Mouse (Mus musculus) large intestine, adult 2 months (tissue): ENCODE data around the gene Spsb3. TPM values are rescaled to one million over a fixed set of nuclear protein-coding genes. Genes with fewer than 3 reads are reported as not detected.
A peak's percentile ranks its signal among the peaks of the same experiment; 100 is the strongest.

Experiments
- DNase-seq: peaks from one replicate; pipeline ENCODE4 v3.0.0-alpha.2; 2012; ENCODE audit warnings: low read depth, low spot score
- WGBS: fragments of 180-500 bp; shearing (Covaris S2); methylation state at CpG from one replicate; pipeline ENCODE4 v1.1.7; 2018; 5-methylcytosine and 5-hydroxymethylcytosine counted together
- polyA plus RNA-seq: library from polyadenylated mRNA; depleted of rRNA; stranded (reverse); fragments of >200 nt; gene quantifications from 2 replicates; pipeline ENCODE4 v1.2.3, GENCODE M21; 2012

The Spsb3 gene
- polyA plus RNA-seq, 1 experiment: 57.4 TPM

GRCm38 (mm10) chr17:24894061-24894994 lies 7.9 kb downstream of the Spsb3 start:
- no peak for DNase-seq
- WGBS: 8% methylated on average over 31 of the region's 31 CpGs

DNA sequence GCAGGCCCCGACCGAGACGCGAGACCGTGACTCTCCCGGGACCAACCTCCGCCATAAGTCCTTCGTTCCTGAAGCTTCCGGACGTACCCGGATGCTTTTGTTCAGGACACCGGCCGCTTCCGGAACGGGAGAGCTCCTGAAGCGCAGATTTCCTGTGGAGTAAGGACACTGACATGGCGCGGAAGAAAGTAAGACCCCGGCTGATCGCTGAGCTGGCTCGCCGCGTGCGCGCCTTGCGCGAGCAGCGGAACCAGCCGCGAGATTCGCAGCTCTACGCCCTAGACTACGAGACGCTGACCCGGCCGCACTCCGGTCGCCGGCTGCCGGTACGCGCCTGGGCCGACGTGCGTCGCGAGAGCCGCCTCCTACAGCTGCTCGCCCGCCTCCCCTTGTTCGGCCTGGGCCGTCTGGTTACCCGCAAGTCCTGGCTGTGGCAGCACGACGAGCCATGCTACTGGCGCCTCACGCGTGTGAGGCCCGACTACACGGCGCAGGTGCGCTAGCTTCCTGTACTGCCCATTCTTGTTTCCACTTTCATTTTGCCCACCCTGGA lies 8.6 kb downstream of the Spsb3 start, which contains the start of the genes Eme2 and Mrps34:
TSS of gene Eme2 (minus strand) at position 93 of the 553 bp plus-strand sequence.
TSS of gene Mrps34 (plus strand) at position 122 of the 553 bp plus-strand sequence.
- WGBS: under 1% methylated on average over 62 of the region's 62 CpGs
- peak; percentile 64 for DNase-seq

GRCm38 (mm10) chr17:24895571-24896240 lies 9.3 kb downstream of the Spsb3 start:
- DNase-seq: no peak
- 3% methylated on average over 23 of the region's 23 CpGs for WGBS

DNA sequence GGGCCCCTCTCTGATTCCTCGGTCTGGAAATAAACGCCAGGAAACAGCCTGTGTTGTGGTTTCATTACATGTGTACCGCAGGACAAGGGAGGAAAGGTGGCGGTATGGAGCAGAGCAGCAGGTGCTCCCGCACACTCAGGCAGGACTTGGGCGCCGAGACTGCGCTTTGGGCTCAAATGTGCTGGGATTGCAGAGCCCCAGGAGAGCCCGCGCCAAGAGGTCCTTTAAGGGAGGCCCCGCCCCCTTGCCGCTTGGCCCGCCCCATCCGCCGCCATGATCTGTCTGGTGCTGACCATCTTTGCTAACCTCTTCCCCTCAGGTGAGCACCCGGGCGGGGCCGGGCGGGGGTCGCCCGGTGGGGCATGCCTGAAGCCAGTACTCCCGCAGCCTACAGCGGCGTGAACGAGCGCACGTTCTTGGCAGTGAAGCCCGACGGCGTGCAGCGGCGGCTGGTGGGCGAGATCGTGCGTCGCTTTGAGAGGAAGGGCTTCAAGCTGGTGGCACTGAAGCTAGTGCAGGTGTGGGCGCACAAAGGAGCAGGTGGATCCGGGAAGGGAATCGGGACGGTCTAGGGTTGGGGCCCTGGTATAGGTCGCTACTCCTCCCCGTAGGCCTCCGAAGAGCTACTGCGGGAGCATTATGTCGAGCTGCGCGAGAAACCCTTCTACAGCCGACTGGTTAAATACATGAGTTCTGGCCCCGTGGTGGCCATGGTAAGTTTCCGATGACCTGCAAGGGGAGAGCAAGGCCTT lies 10.0 kb downstream of the Spsb3 start, which contains the start of gene Nme3:
TSS of gene Nme3 (plus strand) at position 260 of the 752 bp plus-strand sequence.
- 1% methylated on average over 50 of the region's 50 CpGs for WGBS
- DNase-seq: no peak

GRCm38 (mm10) chr17:24896993-24897269 lies 10.5 kb downstream of the Spsb3 start:
- no peak for DNase-seq
- 19% methylated on average over 11 of the region's 11 CpGs for WGBS

DNA sequence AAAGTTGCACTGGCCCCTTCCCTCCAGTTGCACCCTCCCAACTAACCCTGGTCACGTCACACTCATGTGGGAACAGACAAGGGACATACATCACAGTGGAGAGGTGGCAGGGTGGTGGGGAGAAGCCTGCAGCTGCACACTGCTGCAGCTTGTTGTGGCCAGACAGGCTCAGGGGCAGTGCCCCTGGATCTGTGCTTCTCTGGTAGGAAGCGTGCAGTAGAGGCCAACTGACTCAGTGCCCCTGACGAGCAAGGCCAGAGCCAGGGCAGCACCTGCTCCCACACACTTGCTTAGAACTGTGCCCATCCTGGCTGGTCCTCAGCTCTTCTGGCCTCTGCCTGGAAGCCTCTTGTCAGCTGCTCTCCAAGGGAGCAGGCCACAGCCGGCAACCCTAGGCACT lies 11.2 kb downstream of the Spsb3 start:
- 82% methylated on average over 4 of the region's 4 CpGs for WGBS
- no peak for DNase-seq

DNA sequence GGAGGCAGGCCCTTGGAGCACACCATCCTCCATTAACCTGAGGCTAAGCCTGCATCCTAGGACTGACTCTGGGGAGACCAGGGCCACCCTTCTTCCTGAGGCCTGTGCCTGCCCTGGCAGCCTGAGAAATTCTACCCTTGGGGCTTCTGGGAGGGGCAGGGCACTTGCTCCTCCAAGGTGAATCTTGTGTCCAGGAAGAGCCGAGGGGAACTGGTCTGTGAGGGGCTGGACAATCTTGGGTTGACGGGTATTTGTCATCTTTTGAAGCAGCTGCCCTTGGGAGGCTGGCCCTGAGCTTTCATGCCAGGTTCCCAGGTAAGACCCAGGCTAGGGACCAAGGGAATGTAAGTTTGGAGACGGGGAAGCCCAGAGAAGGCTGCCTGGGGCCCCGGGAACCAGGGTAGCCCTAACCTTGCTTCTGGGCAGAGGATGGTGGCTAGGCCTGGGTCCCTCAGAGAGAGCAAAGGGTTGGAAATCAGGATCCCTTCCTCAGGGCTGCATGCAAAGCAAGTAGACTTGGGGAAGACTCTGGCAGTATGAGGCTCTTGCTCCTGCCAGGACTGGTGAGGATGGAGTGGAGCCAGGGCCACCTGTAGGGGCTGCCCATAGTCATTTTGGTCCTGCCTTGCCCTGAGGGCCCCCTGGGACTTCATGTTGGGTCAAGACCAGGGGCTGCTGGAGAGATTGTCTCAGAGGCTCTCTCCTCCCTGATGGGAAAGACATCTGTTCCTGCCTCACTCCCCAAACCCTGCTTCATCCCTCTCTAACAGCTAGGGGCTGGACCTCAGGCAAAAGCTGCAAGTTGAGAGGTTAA lies 11.8 kb downstream of the Spsb3 start:
- no peak for DNase-seq
- WGBS: 80% methylated on average over 4 of the region's 4 CpGs

DNA sequence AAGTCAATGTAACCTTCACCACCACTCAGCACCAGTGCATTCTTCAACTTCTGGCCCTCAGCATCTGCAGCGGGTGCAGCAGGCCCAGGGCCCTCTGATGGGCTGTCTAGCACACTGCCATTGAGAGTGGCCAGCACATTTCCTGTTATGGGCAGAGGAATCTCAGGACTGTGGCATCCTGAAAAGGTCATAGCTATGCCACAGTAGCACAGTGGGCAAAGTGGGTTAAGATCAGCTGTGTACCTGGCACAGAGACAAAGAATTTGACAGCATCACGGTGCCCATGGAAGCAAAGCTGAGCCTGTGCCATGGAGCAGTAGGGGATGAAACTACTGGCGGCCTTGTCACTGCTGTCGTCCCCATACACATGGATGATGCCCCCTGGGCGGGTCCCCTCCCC lies 12.7 kb downstream of the Spsb3 start:
- no peak for DNase-seq
- 80% methylated on average over 5 of the region's 5 CpGs for WGBS

- no peak for DNase-seq
- WGBS: 90% methylated on average over 6 of the region's 6 CpGs
Measured at GRCm38 (mm10) chr17:24900014-24900413, 13.6 kb downstream of the Spsb3 start.

GRCm38 (mm10) chr17:24902124-24902523 lies 15.7 kb downstream of the Spsb3 start:
- whole genome bisulfite sequencing: 90% methylated on average over 5 of the region's 5 CpGs
- DNase-seq: no peak

- 70% methylated on average over 9 of the region's 9 CpGs for WGBS
- DNase-seq: no peak
Measured at GRCm38 (mm10) chr17:24902671-24903474, 16.4 kb downstream of the Spsb3 start.

DNA sequence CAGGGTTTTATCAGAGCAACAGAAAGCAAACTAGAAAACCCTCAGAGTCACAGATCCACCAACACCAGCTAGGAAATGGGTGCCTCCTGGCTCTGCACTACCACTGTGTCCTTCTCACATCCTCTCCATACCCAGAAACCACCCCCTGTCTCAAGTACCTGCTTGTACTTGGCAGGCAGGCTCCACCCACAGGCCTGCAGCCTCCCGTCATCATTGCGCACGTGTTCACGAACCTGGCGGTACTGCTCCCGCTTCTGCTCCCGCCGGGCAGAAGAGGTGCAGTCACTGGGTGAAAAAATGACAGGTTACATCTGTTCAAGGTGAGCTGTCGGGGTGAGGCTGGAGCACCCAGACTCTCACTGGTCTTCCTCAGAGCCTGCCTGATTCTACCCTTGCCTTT lies 17.3 kb downstream of the Spsb3 start:
- no peak for DNase-seq
- 93% methylated on average over 9 of the region's 9 CpGs for WGBS

DNA sequence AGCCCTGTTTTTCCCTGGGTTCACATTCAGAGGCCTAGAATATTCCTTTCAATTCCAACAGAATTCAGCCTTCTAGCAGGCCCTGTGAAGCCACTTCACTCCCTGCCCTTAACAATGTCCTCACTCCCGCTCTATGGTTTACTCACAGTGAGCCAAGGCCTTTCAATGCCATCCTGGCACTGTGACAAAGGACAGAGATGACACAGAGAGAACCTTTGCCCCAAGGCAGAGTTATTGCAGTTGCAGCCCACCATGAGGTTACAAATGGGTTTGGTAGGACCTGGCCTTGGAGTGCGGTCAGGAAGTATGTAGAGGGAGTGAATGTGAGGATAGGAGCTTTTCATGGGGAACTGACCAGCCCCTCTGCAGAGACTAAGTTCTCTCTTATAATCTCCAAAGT lies 21.1 kb downstream of the Spsb3 start:
- WGBS: 86% methylated on average over 2 of the region's 2 CpGs
- DNase-seq: no peak

GRCm38 (mm10) chr17:24913984-24914383 lies 27.5 kb downstream of the Spsb3 start:
- DNase-seq: no peak

DNA sequence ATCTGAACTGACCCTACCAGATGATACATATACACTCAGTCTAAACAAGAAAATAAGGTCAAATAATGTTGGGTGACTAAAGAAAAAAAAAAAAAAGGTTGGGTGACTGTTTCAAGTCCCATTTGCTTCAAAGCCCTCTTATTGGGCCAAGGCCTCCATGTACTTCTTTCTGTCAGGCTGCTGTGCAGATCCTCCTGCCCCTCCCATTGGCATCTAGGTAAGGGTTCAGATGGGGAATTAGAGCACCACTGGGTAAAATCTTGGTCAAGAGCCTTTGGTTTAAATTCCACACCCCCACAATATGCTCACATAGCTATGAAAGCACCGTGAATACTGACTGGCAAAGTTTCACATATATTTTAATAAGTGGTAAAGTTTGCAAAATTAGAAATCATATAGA lies 36.8 kb downstream of the Spsb3 start:
- DNase-seq: no peak
- 95% methylated on average over 1 of the region's 1 CpGs for WGBS

GRCm38 (mm10) chr17:24929506-24929905 lies 43.1 kb downstream of the Spsb3 start:
- no peak for DNase-seq
- WGBS: 77% methylated on average over 1 of the region's 1 CpGs

GRCm38 (mm10) chr17:24932431-24932830 lies 46.0 kb downstream of the Spsb3 start:
- 83% methylated on average over 4 of the region's 4 CpGs for WGBS
- DNase-seq: no peak

DNA sequence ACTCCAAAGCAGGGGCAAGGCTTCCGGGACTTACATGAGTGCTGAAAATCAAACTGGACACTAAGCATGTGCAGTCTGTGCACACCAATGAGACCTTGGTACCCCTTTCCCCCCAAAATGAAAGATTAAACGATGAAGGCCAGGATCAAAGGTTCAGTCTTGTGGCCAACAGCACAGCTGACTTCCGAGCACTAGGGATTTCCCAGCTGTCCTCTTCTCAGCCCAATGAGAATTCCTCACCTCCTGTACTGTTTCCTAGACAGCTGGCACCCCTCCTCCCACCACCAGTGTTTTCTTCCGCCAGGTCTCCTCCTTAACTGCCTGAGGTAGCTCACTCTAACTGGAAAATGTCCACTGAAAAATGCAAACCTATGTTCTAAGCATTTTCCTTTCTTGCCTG lies 46.7 kb downstream of the Spsb3 start:
- 77% methylated on average over 4 of the region's 4 CpGs for WGBS
- no peak for DNase-seq
